Mouse (Mus musculus) cortical plate, adult 2 months (tissue): ENCODE measurements at regions not wholly inside any gene's neighbourhood (a gene's known extent, or its start where the extent isn't known, plus 50 kb on each side); places are given as distances from the start of the nearest gene placed in this dataset.

Experiments used
- CTCF ChIP-seq: fragments of 200-500 bp; IDR thresholded peaks from 2 replicates; pipeline ENCODE4 v1.5.1; 2011; ENCODE audit warnings: mild to moderate bottlenecking, control low read depth, low read length; ENCODE audit not compliant: insufficient read depth; ENCODE audit errors: extremely low read depth
- POLR2A ChIP-seq: fragments of 200-500 bp; IDR thresholded peaks from 2 replicates; pipeline ENCODE4 v1.6.1; 2011; ENCODE audit warnings: mild to moderate bottlenecking, low read length, control low read depth; ENCODE audit not compliant: insufficient read depth; ENCODE audit errors: extremely low read depth

GRCm38 (mm10) chr8:78065890-78066493, 147.1 kb upstream of the Ttc29 start:
- TF ChIP-seq POLR2A = no peak
- TF ChIP-seq CTCF = no peak
